Mouse (Mus musculus): ENCODE results near the gene Gm16427.
"Not testable (repeated sequence)": the region's sequence is repeated elsewhere in the genome, so short reads cannot be mapped to it uniquely, and the experiment has no call there.

Gm16427 gene

DNA sequence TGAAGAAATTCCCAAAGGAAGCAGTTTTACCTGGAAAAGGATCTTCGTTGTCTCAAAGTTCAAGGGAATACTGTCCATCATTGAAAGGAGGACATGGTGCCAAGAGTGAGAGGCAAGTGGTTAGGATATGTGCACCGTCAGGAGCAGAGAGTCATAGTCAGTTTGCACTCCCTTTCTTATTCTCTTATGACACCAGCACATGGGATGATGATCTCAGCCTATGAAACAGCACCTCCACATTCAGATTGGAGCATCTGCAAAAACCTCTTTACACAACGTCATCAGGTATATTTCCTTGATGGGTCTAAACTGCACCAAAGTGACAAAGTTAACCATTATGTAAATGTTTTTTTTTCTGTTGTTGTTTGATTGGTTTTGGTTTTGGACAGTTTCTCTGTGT lies at the start of gene Gm16427:
Gene Gm16427 (minus strand): TSS at position 101 of the 400 bp plus-strand sequence.
- DNase-seq (ENCODE audit: low spot score in 2 of 2), result not testable (repeated sequence)
